Mouse (Mus musculus) spleen, adult 2 months (tissue): ENCODE results near the gene Ece1. TPM values are rescaled to one million over a fixed set of nuclear protein-coding genes. Genes with fewer than 3 reads are reported as not detected.

Experiments used
- DNase-seq, 2 experiments: peaks; one replicate each; pipeline versions ENCODE4 v3.0.0 to v3.0.0-alpha.2; 2012 to 2021; ENCODE audit warnings: low spot score in 2 of 2, low read depth in 1 of 2
- H3K27ac ChIP-seq: fragments of 200-500 bp; 2 replicates; pipeline ENCODE4 v1.5.1; 2012; ENCODE audit warnings: low read length, inconsistent platforms; ENCODE audit not compliant: insufficient read depth
- H3K27me3 ChIP-seq: fragments of 200-500 bp; 2 replicates; pipeline ENCODE4 v1.6.1; 2012; ENCODE audit warnings: mild to moderate bottlenecking, moderate library complexity, low read length, inconsistent platforms; ENCODE audit not compliant: control insufficient read depth, insufficient read depth
- H3K36me3 ChIP-seq: fragments of 200-500 bp; 2 replicates; pipeline ENCODE4 v1.6.1; 2012; ENCODE audit warnings: mild to moderate bottlenecking, low read length, inconsistent platforms; ENCODE audit not compliant: control insufficient read depth, insufficient read depth
- H3K4me1 ChIP-seq: fragments of 200-500 bp; 2 replicates; pipeline ENCODE4 v1.6.1; 2011; ENCODE audit warnings: inconsistent platforms; ENCODE audit not compliant: control insufficient read depth, insufficient read depth, insufficient read length
- H3K4me3 ChIP-seq: fragments of 200-500 bp; 2 replicates; pipeline ENCODE4 v1.5.1; 2011; ENCODE audit warnings: mild to moderate bottlenecking, inconsistent platforms; ENCODE audit not compliant: insufficient read depth, insufficient read length; ENCODE audit errors: extremely low read depth
- CTCF ChIP-seq: fragments of 200-500 bp; IDR thresholded peaks from 2 replicates; pipeline ENCODE4 v1.5.1; 2011; ENCODE audit warnings: mild to moderate bottlenecking, inconsistent platforms; ENCODE audit not compliant: insufficient read depth, insufficient read length, insufficient replicate concordance; ENCODE audit errors: extremely low read depth
- POLR2A ChIP-seq: fragments of 200-500 bp; IDR thresholded peaks from 2 replicates; pipeline ENCODE4 v1.6.1; 2011; ENCODE audit warnings: low read depth, low read length, inconsistent platforms
- WGBS: fragments of 180-500 bp; shearing (Covaris S2); methylation state at CpG from one replicate; pipeline ENCODE4 v1.1.7; 2018; 5-methylcytosine and 5-hydroxymethylcytosine counted together
- polyA plus RNA-seq: library from polyadenylated mRNA; depleted of rRNA; stranded (reverse); fragments of >200 nt; gene quantifications from 2 replicates; pipeline ENCODE4 v1.2.3, GENCODE M21; 2012

Ece1 gene
- polyA plus RNA-seq, 1 experiment, result 18.4 TPM

- Histone ChIP-seq H3K36me3 (no peaks in the 10 kb centered on the region), H3K4me3 (no peak overlapping the region), H3K4me1 (peaks cover 3% of the 10 kb centered on the region; the same call in 1 of the 2 replicates), H3K27ac (no peak overlapping the region), H3K27me3 (no peaks in the 10 kb centered on the region)
- DNase-seq, result no peak
- TF ChIP-seq POLR2A (no peak), CTCF (no peak)
- WGBS, result 84% methylated on average over 13 of the region's 13 CpGs
These were observed 43.0 kb downstream of the Ece1 start for GRCm38 (mm10) chr4:137904956-137905551.

DNA sequence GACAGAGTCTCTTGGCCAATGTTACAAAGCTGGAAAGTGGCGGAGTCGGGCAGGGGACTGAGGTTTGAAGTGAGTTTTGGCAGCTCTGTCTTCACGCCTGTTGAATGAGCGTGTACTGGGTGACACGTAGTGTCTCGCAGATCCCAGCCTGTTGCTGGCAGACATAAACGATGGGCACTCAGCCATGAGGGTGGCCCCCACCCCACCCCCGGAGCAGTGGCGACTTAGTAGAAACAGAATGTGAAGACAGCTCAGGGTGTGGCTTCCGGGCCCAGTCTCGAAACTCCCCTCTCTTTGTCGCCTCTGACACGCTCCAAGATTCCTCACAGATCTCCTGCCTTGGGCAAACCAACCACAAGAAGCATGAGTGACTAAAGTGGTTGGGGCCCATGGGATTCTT, 45.9 kb downstream of the Ece1 start:
- H3K36me3 ChIP-seq, result no peaks in the 10 kb centered on the region
- no peaks in the 10 kb centered on the region for H3K27me3 ChIP-seq
- no peak for DNase-seq
- H3K4me1 ChIP-seq, result peaks cover 6% of the 10 kb centered on the region; the same call in 1 of the 2 replicates
- no peak overlapping the region for H3K4me3 ChIP-seq
- 78% methylated on average over 13 of the region's 13 CpGs for WGBS
- no peak for TF ChIP-seq CTCF
- no peak overlapping the region for H3K27ac ChIP-seq

DNA sequence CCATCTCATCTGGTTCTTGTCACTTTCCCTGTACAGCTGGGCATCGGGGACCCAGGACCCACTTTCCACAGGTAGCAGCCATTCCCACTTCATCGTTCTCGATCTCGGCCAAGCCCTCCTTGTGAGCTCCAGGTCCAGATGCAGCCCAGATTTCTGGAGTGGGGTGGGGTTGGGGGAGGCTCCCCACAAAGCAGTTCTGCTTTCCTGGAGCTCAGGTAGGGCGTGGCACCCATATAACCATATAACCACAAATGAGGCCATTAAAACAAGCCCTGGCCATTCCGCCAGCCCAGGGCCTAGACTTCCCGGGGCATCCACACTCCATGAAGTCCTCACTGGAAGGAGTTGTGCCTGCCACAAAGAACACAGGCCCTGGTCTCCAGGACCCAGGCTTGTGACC, 46.5 kb downstream of the Ece1 start:
- 70% methylated on average over 7 of the region's 7 CpGs for WGBS
- Histone ChIP-seq H3K27me3 (no peaks in the 10 kb centered on the region), H3K4me1 (peaks cover 9% of the 10 kb centered on the region), H3K36me3 (no peaks in the 10 kb centered on the region), H3K4me3 (no peak overlapping the region), H3K27ac (no peak overlapping the region)
- TF ChIP-seq POLR2A, result no peak
- no peak for TF ChIP-seq CTCF
- no peak for DNase-seq

- no peaks in the 10 kb centered on the region for H3K36me3 ChIP-seq
- no peak for DNase-seq
- no peaks in the 10 kb centered on the region for H3K27me3 ChIP-seq
- no peak overlapping the region for H3K4me3 ChIP-seq
- TF ChIP-seq POLR2A (no peak), CTCF (no peak)
- peaks cover 13% of the 10 kb centered on the region for H3K4me1 ChIP-seq
- 66% methylated on average over 4 of the region's 4 CpGs for WGBS
- H3K27ac ChIP-seq, result no peak overlapping the region; the same call in 1 of the 2 replicates
These were observed 46.9 kb downstream of the Ece1 start for GRCm38 (mm10) chr4:137908915-137909314.

DNA sequence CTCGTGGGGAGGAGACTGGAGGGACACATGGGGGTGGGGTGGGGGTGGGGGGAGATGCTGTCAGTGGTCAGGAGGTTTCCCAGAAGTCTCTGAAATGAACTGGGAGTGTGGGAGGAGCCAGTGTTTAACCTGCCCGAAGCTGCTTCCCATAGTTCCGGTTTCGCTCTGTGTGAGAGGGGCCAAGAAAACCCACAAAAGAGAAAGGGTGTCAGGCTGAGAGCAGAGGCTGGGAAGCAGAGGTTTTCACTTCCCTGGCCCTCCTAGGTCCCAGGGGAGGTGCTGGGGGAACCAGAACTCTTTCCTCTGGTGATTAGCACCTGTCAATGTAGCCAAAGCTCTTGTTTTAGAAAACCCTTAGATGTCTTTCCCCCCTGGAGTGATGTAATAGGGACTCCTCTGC, 47.4 kb downstream of the Ece1 start:
- 6% methylated on average over 4 of the region's 4 CpGs for WGBS
- Histone ChIP-seq H3K27ac (no peak overlapping the region), H3K4me1 (peaks cover 14% of the 10 kb centered on the region), H3K36me3 (no peaks in the 10 kb centered on the region), H3K4me3 (no peak overlapping the region), H3K27me3 (no peaks in the 10 kb centered on the region)
- DNase-seq, result peak in 1 of 2 experiments; percentile 5
- TF ChIP-seq POLR2A (no peak), CTCF (no peak)

- WGBS, result 91% methylated on average over 5 of the region's 5 CpGs
- no peaks in the 10 kb centered on the region for H3K27me3 ChIP-seq
- no peak overlapping the region for H3K27ac ChIP-seq
- no peaks in the 10 kb centered on the region for H3K36me3 ChIP-seq
- TF ChIP-seq POLR2A, result no peak
- no peak for TF ChIP-seq CTCF
- no peak overlapping the region for H3K4me3 ChIP-seq
- H3K4me1 ChIP-seq, result peaks cover 14% of the 10 kb centered on the region
- no peak for DNase-seq
These were observed 48.5 kb downstream of the Ece1 start for GRCm38 (mm10) chr4:137910382-137911009.

- Histone ChIP-seq H3K4me1 (peaks cover 14% of the 10 kb centered on the region), H3K27ac (no peak overlapping the region), H3K4me3 (no peak overlapping the region), H3K36me3 (no peaks in the 10 kb centered on the region), H3K27me3 (no peaks in the 10 kb centered on the region)
- TF ChIP-seq CTCF (no peak), POLR2A (no peak)
- WGBS, result 93% methylated on average over 8 of the region's 8 CpGs
- no peak for DNase-seq
These were observed 49.6 kb downstream of the Ece1 start for GRCm38 (mm10) chr4:137911657-137912056.
